Comparison of ENCODE assay signal across 8 mouse cellular contexts in genomic region chr7:46838104-46838671, GRCm38 (mm10). TPM values are rescaled to one million over a fixed set of nuclear protein-coding genes. Genes with fewer than 3 reads are reported as not detected.
DNase-seq lines count a peak whose midpoint lies in the region; ATAC-seq and TF ChIP-seq lines count a peak whose summit lies in the region.

No protein-coding gene starts in this region.

- WGBS in forebrain, postnatal 0 days: 2% methylated on average over 8 of the region's 9 CpGs
- WGBS in macrophage (ENCODE audit: missing documents): 8% methylated on average over 7 of the region's 9 CpGs

- TF ChIP-seq CTCF in forebrain, postnatal 0 days (IDR thresholded peaks at IDR 0.05; ENCODE audit: low read depth): no peak

- H3K4me3 ChIP-seq in forebrain, postnatal 0 days (ENCODE audit: low read depth, low read length): no peak overlapping the region
- H3K4me3 ChIP-seq in macrophage (ENCODE audit: inconsistent target): no peak overlapping the region

- no peaks in the 10 kb centered on the region for H3K36me3 ChIP-seq in forebrain, postnatal 0 days (ENCODE audit: insufficient read depth)
- no peaks in the 10 kb centered on the region for H3K36me3 ChIP-seq in macrophage (ENCODE audit: inconsistent target)

- no peaks in the 10 kb centered on the region for H3K79me2 ChIP-seq in macrophage (ENCODE audit: inconsistent target)

- peak overlapping the region; percentile 22; the same call in 1 of the 2 replicates for H3K9ac ChIP-seq in forebrain, postnatal 0 days

- intact Hi-C loops in left cerebral cortex, postnatal 10 days (cut with DNase I): no loop called here

- peak overlapping the region; percentile 40 for H3K4me2 ChIP-seq in forebrain, postnatal 0 days (ENCODE audit: low read depth)

- peaks cover 16% of the 10 kb centered on the region for H3K4me1 ChIP-seq in forebrain, postnatal 0 days (ENCODE audit: insufficient read depth)

- H3K27me3 ChIP-seq in forebrain, postnatal 0 days (ENCODE audit: insufficient read depth, low read length): no peaks in the 10 kb centered on the region

- ATAC-seq in forebrain, postnatal 0 days: peak; percentile 81
- ATAC-seq in hematopoietic stem cell, adult 5-6 weeks (replicated peaks in 1 of 2; ENCODE audit: insufficient read depth in 1 of 2, low FRiP score in 2 of 2, low TSS enrichment in 1 of 2, low read depth in 1 of 2, poor library complexity in 2 of 2, severe bottlenecking in 2 of 2): peak; percentile 32 to 46

- DNase-seq in CD4-positive, CD25-positive, alpha-beta regulatory T cell, adult 2 months (ENCODE audit: low read depth, low spot score): peak; percentile 50
- peak; percentile 59 for DNase-seq in Muller cell, postnatal 12 days (ENCODE audit: inconsistent ontology term)
- peak; percentile 77 for DNase-seq in forebrain, postnatal 0 days
- DNase-seq in left cerebral cortex, postnatal 10 days (ENCODE audit: extremely low spot score in 1 of 2, low spot score in 2 of 2): peak; percentile 40 to 67
- peak; percentile 29 for DNase-seq in right cerebral cortex, postnatal 4 days
- DNase-seq in layer of hippocampus, postnatal 36 days: no peak

- H3K9me3 ChIP-seq in forebrain, postnatal 0 days (ENCODE audit: low read length): no peaks in the 10 kb centered on the region

- H3K27ac ChIP-seq in forebrain, postnatal 0 days (ENCODE audit: low read depth, low read length): peak overlapping the region; percentile 87
- peak overlapping the region; percentile 81 for H3K27ac ChIP-seq in macrophage

RNA-seq across cellular contexts. Expression of gene Ldha, which starts 3.1 kb away (rescaled TPM):
- 373 and 414 TPM in 2 replicates for total RNA-seq in forebrain, postnatal 0 days (2014; rRNA removed)
- polyA plus RNA-seq in forebrain, postnatal 0 days (2015; fragmentation: Nextera tagmentation; extraction: Ambion mirVana): 753 and 790 TPM in 2 replicates
- 290 and 314 TPM in 2 replicates for total RNA-seq in hematopoietic stem cell, adult 5-6 weeks (2017)
- total RNA-seq in left cerebral cortex, postnatal 10 days (2021): 100 to 1,000 TPM; 495 to 502 TPM
- total RNA-seq in macrophage (2018; cell fraction: chromatin; rRNA removed): 100 to 1,000 TPM in 4 of 26 experiments, 10 to 100 TPM in 22; 28.3 to 140 (median 69.6) TPM
- 100 to 1,000 TPM; 342 to 466 (median 395) TPM for total RNA-seq in macrophage (2018; cell fraction: cytosol; rRNA removed)
- 100 to 1,000 TPM in 25 of 26 experiments, 10 to 100 TPM in 1; 83.2 to 291 (median 163) TPM for total RNA-seq in macrophage (2018; cell fraction: nucleus; rRNA removed)
- 352 to 860 TPM (median 417 TPM) in 3 replicates for polyA plus RNA-seq in macrophage (2018)
- 100 to 1,000 TPM; 286 to 311 TPM for total RNA-seq in layer of hippocampus, postnatal 36 days (2021)

RNA-seq across cellular contexts. Expression of gene Ldhc, which starts 22.8 kb away (rescaled TPM):
- total RNA-seq in forebrain, postnatal 0 days (2014; rRNA removed): not detected in 2 replicates
- not detected in 2 replicates for polyA plus RNA-seq in forebrain, postnatal 0 days (2015; fragmentation: Nextera tagmentation; extraction: Ambion mirVana)
- total RNA-seq in hematopoietic stem cell, adult 5-6 weeks (2017): 4.6 TPM in 1 of 2 replicates, not detected in the other
- not detected for total RNA-seq in left cerebral cortex, postnatal 10 days (2021)
- not detected for total RNA-seq in macrophage (2018; cell fraction: chromatin; rRNA removed)
- total RNA-seq in macrophage (2018; cell fraction: cytosol; rRNA removed): not detected
- total RNA-seq in macrophage (2018; cell fraction: nucleus; rRNA removed): not detected
- polyA plus RNA-seq in macrophage (2018): not detected in 3 replicates
- total RNA-seq in layer of hippocampus, postnatal 36 days (2021): not detected

RNA-seq across cellular contexts. Expression of gene Gtf2h1, which starts 42.3 kb away (rescaled TPM):
- total RNA-seq in forebrain, postnatal 0 days (2014; rRNA removed): 58.2 and 60.1 TPM in 2 replicates
- 39.0 and 42.1 TPM in 2 replicates for polyA plus RNA-seq in forebrain, postnatal 0 days (2015; fragmentation: Nextera tagmentation; extraction: Ambion mirVana)
- total RNA-seq in hematopoietic stem cell, adult 5-6 weeks (2017): 77.6 and 92.8 TPM in 2 replicates
- total RNA-seq in left cerebral cortex, postnatal 10 days (2021): 10 to 100 TPM; 38.4 to 40.8 TPM
- total RNA-seq in macrophage (2018; cell fraction: chromatin; rRNA removed): 10 to 100 TPM; 33.1 to 80.2 (median 55.2) TPM
- 10 to 100 TPM; 42.8 to 68.4 (median 52.3) TPM for total RNA-seq in macrophage (2018; cell fraction: cytosol; rRNA removed)
- total RNA-seq in macrophage (2018; cell fraction: nucleus; rRNA removed): 10 to 100 TPM; 32.7 to 63.1 (median 45.6) TPM
- 41.4 to 101 TPM (median 42.4 TPM) in 3 replicates for polyA plus RNA-seq in macrophage (2018)
- 10 to 100 TPM; 36.9 to 37.2 TPM for total RNA-seq in layer of hippocampus, postnatal 36 days (2021)

RNA-seq across cellular contexts. Expression of gene Hps5, which starts 42.3 kb away (rescaled TPM):
- total RNA-seq in forebrain, postnatal 0 days (2014; rRNA removed): 17.1 and 24.5 TPM in 2 replicates
- 5.6 and 6.9 TPM in 2 replicates for polyA plus RNA-seq in forebrain, postnatal 0 days (2015; fragmentation: Nextera tagmentation; extraction: Ambion mirVana)
- 31.6 and 42.5 TPM in 2 replicates for total RNA-seq in hematopoietic stem cell, adult 5-6 weeks (2017)
- total RNA-seq in left cerebral cortex, postnatal 10 days (2021): 10 to 100 TPM; 13.8 to 14.7 TPM
- total RNA-seq in macrophage (2018; cell fraction: chromatin; rRNA removed): 100 to 1,000 TPM in 12 of 26 experiments, 10 to 100 TPM in 14; 23.0 to 137 (median 96.7) TPM
- 10 to 100 TPM; 15.7 to 33.8 (median 24.0) TPM for total RNA-seq in macrophage (2018; cell fraction: cytosol; rRNA removed)
- total RNA-seq in macrophage (2018; cell fraction: nucleus; rRNA removed): 10 to 100 TPM; 23.1 to 91.3 (median 62.5) TPM
- polyA plus RNA-seq in macrophage (2018): 16.3 to 29.8 TPM (median 23.7 TPM) in 3 replicates
- total RNA-seq in layer of hippocampus, postnatal 36 days (2021): 10 to 100 TPM; 16.2 to 16.4 TPM

Comparison
In these comparisons a context has a peak if more than half of its experiments do, and no peak if none do; other contexts are left out.
1. DNase-seq: peak in CD4-positive, CD25-positive, alpha-beta regulatory T cell, adult 2 months (single experiment), Muller cell, postnatal 12 days (single experiment), forebrain, postnatal 0 days (single experiment), left cerebral cortex, postnatal 10 days (2 of 2) and right cerebral cortex, postnatal 4 days (single experiment); none in layer of hippocampus, postnatal 36 days (0 of 2).